Mouse (Mus musculus): Measurements from ENCODE around the gene B3gnt8. TPM values are rescaled to one million over a fixed set of nuclear protein-coding genes. Genes with fewer than 3 reads are reported as not detected.

Gene B3gnt8
- polyA plus RNA-seq, 1 experiment from 2014 or later, result 10.5 TPM

GRCm38 (mm10) chr7:25669158-25669557, 42.7 kb downstream of the B3gnt8 start:
- H3K36me3 ChIP-seq (ENCODE audit: control insufficient read depth, insufficient read depth, low read length), result peaks cover 15% of the 10 kb centered on the region
- 0 out of 2 replicates have a peak, but pooled peaks cover 3% of the 10 kb centered on the region for H3K4me1 ChIP-seq (replicated peaks; ENCODE audit: control insufficient read depth, insufficient read depth, low read length)
- H3K9me3 ChIP-seq (ENCODE audit: control insufficient read depth, low read length), result no peaks in the 10 kb centered on the region
- no peak for ATAC-seq (ENCODE audit: low read depth)
- peaks cover 8% of the 10 kb centered on the region for H3K27me3 ChIP-seq (ENCODE audit: control insufficient read depth, insufficient read depth, low read depth, low read length)
- no peak overlapping the region for H3K9ac ChIP-seq (ENCODE audit: low read length)
- no peak overlapping the region for H3K4me3 ChIP-seq (ENCODE audit: low read length)
- WGBS, result 80% methylated on average over 10 of the region's 10 CpGs
- H3K4me2 ChIP-seq (ENCODE audit: low read depth, low read length), result no peak overlapping the region
- no peak overlapping the region for H3K27ac ChIP-seq (ENCODE audit: low read length)

GRCm38 (mm10) chr7:25669631-25670030, 43.2 kb downstream of the B3gnt8 start:
- ATAC-seq (ENCODE audit: low read depth), result no peak
- Histone ChIP-seq H3K36me3 (ENCODE audit: control insufficient read depth, insufficient read depth, low read length) (peaks cover 13% of the 10 kb centered on the region), H3K9ac (ENCODE audit: low read length) (no peak overlapping the region), H3K4me1 (replicated peaks; ENCODE audit: control insufficient read depth, insufficient read depth, low read length) (peaks cover 5% of the 10 kb centered on the region), H3K4me2 (ENCODE audit: low read depth, low read length) (no peak overlapping the region), H3K27me3 (ENCODE audit: control insufficient read depth, insufficient read depth, low read depth, low read length) (peaks cover 13% of the 10 kb centered on the region), H3K4me3 (ENCODE audit: low read length) (no peak overlapping the region), H3K27ac (ENCODE audit: low read length) (no peak overlapping the region), H3K9me3 (ENCODE audit: control insufficient read depth, low read length) (no peaks in the 10 kb centered on the region)
- WGBS, result 81% methylated on average over 9 of the region's 9 CpGs

- no peak for ATAC-seq (ENCODE audit: low read depth)
- Histone ChIP-seq H3K36me3 (ENCODE audit: control insufficient read depth, insufficient read depth, low read length) (peaks cover 9% of the 10 kb centered on the region), H3K4me2 (ENCODE audit: low read depth, low read length) (no peak overlapping the region), H3K27me3 (ENCODE audit: control insufficient read depth, insufficient read depth, low read depth, low read length) (peaks cover 18% of the 10 kb centered on the region), H3K4me3 (ENCODE audit: low read length) (no peak overlapping the region), H3K4me1 (replicated peaks; ENCODE audit: control insufficient read depth, insufficient read depth, low read length) (peaks cover 10% of the 10 kb centered on the region), H3K27ac (ENCODE audit: low read length) (no peak overlapping the region), H3K9ac (ENCODE audit: low read length) (no peak overlapping the region), H3K9me3 (ENCODE audit: control insufficient read depth, low read length) (no peaks in the 10 kb centered on the region)
- 83% methylated on average over 4 of the region's 4 CpGs for whole genome bisulfite sequencing
Observed at GRCm38 (mm10) chr7:25670096-25670495, 43.6 kb downstream of the B3gnt8 start.

GRCm38 (mm10) chr7:25671686-25672085, 45.2 kb downstream of the B3gnt8 start:
- Histone ChIP-seq H3K27ac (ENCODE audit: low read length) (no peak overlapping the region), H3K4me2 (ENCODE audit: low read depth, low read length) (no peak overlapping the region), H3K4me1 (replicated peaks; ENCODE audit: control insufficient read depth, insufficient read depth, low read length) (peaks cover 16% of the 10 kb centered on the region), H3K36me3 (ENCODE audit: control insufficient read depth, insufficient read depth, low read length) (0 out of 2 replicates have a peak, but pooled peaks cover 3% of the 10 kb centered on the region), H3K4me3 (ENCODE audit: low read length) (no peak overlapping the region), H3K9me3 (ENCODE audit: control insufficient read depth, low read length) (no peaks in the 10 kb centered on the region), H3K27me3 (ENCODE audit: control insufficient read depth, insufficient read depth, low read depth, low read length) (peaks cover 21% of the 10 kb centered on the region), H3K9ac (ENCODE audit: low read length) (no peak overlapping the region)
- WGBS, result 38% methylated on average over 2 of the region's 2 CpGs
- no peak for ATAC-seq (ENCODE audit: low read depth)

GRCm38 (mm10) chr7:25672442-25672841, 46.0 kb downstream of the B3gnt8 start:
- H3K4me2 ChIP-seq (ENCODE audit: low read depth, low read length), result no peak overlapping the region
- H3K27me3 ChIP-seq (ENCODE audit: control insufficient read depth, insufficient read depth, low read depth, low read length), result peaks cover 21% of the 10 kb centered on the region
- WGBS, result 48% methylated on average over 4 of the region's 4 CpGs
- ATAC-seq (ENCODE audit: low read depth), result no peak
- no peak overlapping the region for H3K4me3 ChIP-seq (ENCODE audit: low read length)
- H3K4me1 ChIP-seq (replicated peaks; ENCODE audit: control insufficient read depth, insufficient read depth, low read length), result peaks cover 19% of the 10 kb centered on the region
- H3K9ac ChIP-seq (ENCODE audit: low read length), result no peak overlapping the region
- H3K9me3 ChIP-seq (ENCODE audit: control insufficient read depth, low read length), result no peaks in the 10 kb centered on the region
- H3K36me3 ChIP-seq (ENCODE audit: control insufficient read depth, insufficient read depth, low read length), result 0 out of 2 replicates have a peak, but pooled peaks cover 3% of the 10 kb centered on the region
- H3K27ac ChIP-seq (ENCODE audit: low read length), result no peak overlapping the region

- H3K27ac ChIP-seq (ENCODE audit: low read length), result no peak overlapping the region
- H3K4me2 ChIP-seq (ENCODE audit: low read depth, low read length), result peak overlapping the region; percentile 60
- no peak overlapping the region; the same call in 1 of the 2 replicates for H3K9ac ChIP-seq (ENCODE audit: low read length)
- peaks cover 19% of the 10 kb centered on the region for H3K4me1 ChIP-seq (replicated peaks; ENCODE audit: control insufficient read depth, insufficient read depth, low read length)
- peak overlapping the region; percentile 39 for H3K4me3 ChIP-seq (ENCODE audit: low read length)
- 23% methylated on average over 9 of the region's 9 CpGs for WGBS
- H3K27me3 ChIP-seq (ENCODE audit: control insufficient read depth, insufficient read depth, low read depth, low read length), result peaks cover 21% of the 10 kb centered on the region
- no peaks in the 10 kb centered on the region for H3K36me3 ChIP-seq (ENCODE audit: control insufficient read depth, insufficient read depth, low read length)
- no peak for ATAC-seq (ENCODE audit: low read depth)
- no peaks in the 10 kb centered on the region for H3K9me3 ChIP-seq (ENCODE audit: control insufficient read depth, low read length)
Observed at GRCm38 (mm10) chr7:25674297-25674696, 47.8 kb downstream of the B3gnt8 start.

GRCm38 (mm10) chr7:25674719-25675300, 48.4 kb downstream of the B3gnt8 start, which contains the start of gene Tmem91:
Gene Tmem91 (minus strand): TSS chr7:25675166.
- peak within 1 kb of the TSS; percentile 60 for H3K4me2 ChIP-seq (ENCODE audit: low read depth, low read length)
- H3K27ac ChIP-seq (ENCODE audit: low read length), result no peak within 1 kb of the TSS
- no peak; the same call in 1 of the 2 replicates for ATAC-seq (ENCODE audit: low read depth)
- H3K9ac ChIP-seq (ENCODE audit: low read length), result peak within 1 kb of the TSS; percentile 48
- peak within 1 kb of the TSS; percentile 39 for H3K4me3 ChIP-seq (ENCODE audit: low read length)
- no peaks in the 10 kb centered on the region for H3K36me3 ChIP-seq (ENCODE audit: control insufficient read depth, insufficient read depth, low read length)
- H3K9me3 ChIP-seq (ENCODE audit: control insufficient read depth, low read length), result no peaks in the 10 kb centered on the region
- 2% methylated on average over 29 of the region's 29 CpGs for whole genome bisulfite sequencing
- H3K4me1 ChIP-seq (replicated peaks; ENCODE audit: control insufficient read depth, insufficient read depth, low read length), result peaks cover 20% of the 10 kb centered on the region
- peaks cover 21% of the 10 kb centered on the region for H3K27me3 ChIP-seq (ENCODE audit: control insufficient read depth, insufficient read depth, low read depth, low read length)

GRCm38 (mm10) chr7:25675405-25675804, 49.0 kb downstream of the B3gnt8 start:
- Histone ChIP-seq H3K4me2 (ENCODE audit: low read depth, low read length) (no peak overlapping the region), H3K4me3 (ENCODE audit: low read length) (no peak overlapping the region)

GRCm38 (mm10) chr7:25676085-25676781, 49.8 kb downstream of the B3gnt8 start:
- peak overlapping the region; percentile 36 for H3K27ac ChIP-seq (ENCODE audit: low read length)

More at GRCm38 (mm10) chr7:25675405-25675804, 49.0 kb downstream of the B3gnt8 start:
- Histone ChIP-seq H3K36me3 (ENCODE audit: control insufficient read depth, insufficient read depth, low read length) (no peaks in the 10 kb centered on the region), H3K4me1 (replicated peaks; ENCODE audit: control insufficient read depth, insufficient read depth, low read length) (peaks cover 25% of the 10 kb centered on the region), H3K27me3 (ENCODE audit: control insufficient read depth, insufficient read depth, low read depth, low read length) (peaks cover 21% of the 10 kb centered on the region), H3K27ac (ENCODE audit: low read length) (no peak overlapping the region), H3K9me3 (ENCODE audit: control insufficient read depth, low read length) (no peaks in the 10 kb centered on the region), H3K9ac (ENCODE audit: low read length) (no peak overlapping the region)
- ATAC-seq (ENCODE audit: low read depth), result no peak
- WGBS, result 48% methylated on average over 6 of the region's 6 CpGs

More at GRCm38 (mm10) chr7:25676085-25676781, 49.8 kb downstream of the B3gnt8 start:
- 25% methylated on average over 15 of the region's 15 CpGs for WGBS
- H3K4me2 ChIP-seq (ENCODE audit: low read depth, low read length), result 0 out of 2 replicates have a peak overlapping the region, but pooled peaks have one; percentile 0
- H3K4me3 ChIP-seq (ENCODE audit: low read length), result no peak overlapping the region
- peaks cover 21% of the 10 kb centered on the region for H3K27me3 ChIP-seq (ENCODE audit: control insufficient read depth, insufficient read depth, low read depth, low read length)
- peaks cover 23% of the 10 kb centered on the region for H3K4me1 ChIP-seq (replicated peaks; ENCODE audit: control insufficient read depth, insufficient read depth, low read length)
- ATAC-seq (ENCODE audit: low read depth), result peak; percentile 41
- H3K36me3 ChIP-seq (ENCODE audit: control insufficient read depth, insufficient read depth, low read length), result no peaks in the 10 kb centered on the region
- H3K9me3 ChIP-seq (ENCODE audit: control insufficient read depth, low read length), result no peaks in the 10 kb centered on the region
- no peak overlapping the region for H3K9ac ChIP-seq (ENCODE audit: low read length)
